Mouse (Mus musculus) CH12.LX (cell line): Measurements from ENCODE around the gene Usp46.

Experiments used
- CHD1 ChIP-seq: IDR thresholded peaks from 2 replicates; pipeline ENCODE4 v1.6.1; 2012; ENCODE audit warnings: low read depth, low read length, improper control_type of control experiment, inconsistent platforms
- CTCF ChIP-seq, 2 experiments: IDR thresholded peaks in 1 of 2; conservative IDR thresholded peaks in 1 of 2; 2 replicates each; pipeline ENCODE4 v1.5.1; 2011 to 2012; ENCODE audit warnings: low read depth in 2 of 2, low read length in 2 of 2, improper control_type of control experiment in 1 of 2, inconsistent platforms in 1 of 2, mild to moderate bottlenecking in 1 of 2, moderate library complexity in 1 of 2
- MAFK ChIP-seq: IDR thresholded peaks from 2 replicates; pipeline ENCODE4 v1.6.1; 2011; ENCODE audit warnings: low read length, improper control_type of control experiment; ENCODE audit not compliant: insufficient replicate concordance
- POLR2A ChIP-seq: IDR thresholded peaks from 2 replicates; pipeline ENCODE4 v1.6.1; 2011; ENCODE audit warnings: low read depth, mild to moderate bottlenecking, improper control_type of control experiment, low read length

DNA sequence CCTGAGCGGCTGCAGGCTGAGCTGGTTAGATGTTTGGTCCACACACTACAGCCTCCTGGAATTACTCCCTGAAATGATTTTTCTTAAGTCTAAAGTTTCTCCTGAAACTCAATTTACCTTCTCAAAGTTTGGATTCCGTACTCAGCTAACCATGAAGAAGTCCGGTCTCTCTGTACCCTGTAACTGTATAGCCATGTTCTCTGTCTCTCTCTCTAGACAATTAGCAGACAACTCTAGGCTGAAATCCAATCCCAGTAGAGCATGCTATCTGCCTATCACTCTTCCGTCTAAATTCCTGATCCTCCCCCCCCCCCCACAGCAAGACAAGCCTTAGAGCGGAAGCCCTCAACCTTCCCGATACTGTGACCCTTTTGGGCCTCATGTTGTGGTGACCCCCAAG lies 13.5 kb upstream of the Usp46 start:
- TF ChIP-seq CHD1 (no peak), POLR2A (no peak), CTCF (conservative IDR thresholded peaks at IDR 0.05 in 1 of 2, IDR thresholded peaks at IDR 0.05 in 1 of 2; ENCODE audit: low read depth in 2 of 2, low read length in 2 of 2) (no peak), MAFK (no peak)
